Mouse (Mus musculus): Measurements from ENCODE around the gene Ifi203.
"Not testable (repeated sequence)": the region's sequence is repeated elsewhere in the genome, so short reads cannot be mapped to it uniquely, and the experiment has no call there.

Ifi203 gene

DNA sequence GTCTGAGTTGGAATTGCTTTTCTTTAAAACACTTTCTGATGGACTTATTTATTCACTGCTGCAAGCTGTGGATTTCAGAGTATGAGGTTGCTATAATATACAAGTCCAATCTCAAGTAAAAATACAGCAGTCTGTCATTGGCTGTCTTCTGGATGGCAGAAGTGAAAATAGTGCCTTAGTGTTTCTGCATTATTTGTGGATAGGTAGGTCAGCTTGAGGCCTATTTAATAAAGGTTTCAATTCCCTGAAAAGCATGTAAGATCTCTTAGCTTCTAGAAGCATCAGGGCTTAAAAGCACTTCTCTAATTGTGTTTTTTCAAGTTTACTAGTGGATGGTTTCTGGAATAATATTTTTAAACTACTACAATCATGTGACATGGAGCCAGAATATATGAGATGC lies 52.7 kb downstream of the Ifi203 start:
- not testable (repeated sequence) for DNase-seq (ENCODE audit: inconsistent ontology term)

DNA sequence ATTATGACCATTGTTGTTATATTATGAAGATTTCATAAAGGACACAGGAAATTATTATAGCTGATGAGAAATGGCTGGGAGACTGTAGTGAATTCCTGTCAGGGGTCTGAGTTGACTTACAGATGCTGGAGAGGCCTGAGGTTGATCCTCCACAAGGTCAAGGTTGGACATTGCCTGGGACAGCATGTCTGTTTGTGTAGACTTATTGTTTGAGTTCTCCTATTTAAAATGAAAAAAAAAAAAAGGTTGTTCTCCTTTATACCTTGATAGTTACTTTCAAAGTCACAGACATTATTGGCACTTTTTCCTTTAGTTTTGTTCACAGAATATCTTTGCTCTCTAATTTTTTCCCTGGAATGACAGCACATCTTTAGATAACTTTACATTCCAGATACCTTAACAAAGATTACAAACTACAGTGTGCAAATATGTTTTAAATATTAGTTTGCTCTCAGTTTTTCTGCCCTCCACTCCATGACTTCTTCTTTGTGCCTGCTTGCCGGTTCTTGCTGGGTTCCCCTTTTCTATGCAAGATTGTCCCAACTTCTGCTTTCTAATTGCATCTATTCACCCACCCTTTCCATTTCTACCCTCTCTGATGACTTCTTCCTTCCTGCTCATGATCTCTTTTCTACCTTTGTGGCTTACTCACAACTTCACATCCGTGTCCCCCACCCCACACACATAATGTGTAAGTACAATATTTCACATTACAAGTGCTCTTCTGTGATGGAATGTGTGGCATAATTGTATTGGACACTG lies 55.3 kb downstream of the Ifi203 start:
- not testable (repeated sequence) for DNase-seq (ENCODE audit: inconsistent ontology term)

- peak; percentile 54 for DNase-seq (ENCODE audit: inconsistent ontology term)
These were observed 62.3 kb downstream of the Ifi203 start for GRCm38 (mm10) chr1:173880004-173880666.

DNA sequence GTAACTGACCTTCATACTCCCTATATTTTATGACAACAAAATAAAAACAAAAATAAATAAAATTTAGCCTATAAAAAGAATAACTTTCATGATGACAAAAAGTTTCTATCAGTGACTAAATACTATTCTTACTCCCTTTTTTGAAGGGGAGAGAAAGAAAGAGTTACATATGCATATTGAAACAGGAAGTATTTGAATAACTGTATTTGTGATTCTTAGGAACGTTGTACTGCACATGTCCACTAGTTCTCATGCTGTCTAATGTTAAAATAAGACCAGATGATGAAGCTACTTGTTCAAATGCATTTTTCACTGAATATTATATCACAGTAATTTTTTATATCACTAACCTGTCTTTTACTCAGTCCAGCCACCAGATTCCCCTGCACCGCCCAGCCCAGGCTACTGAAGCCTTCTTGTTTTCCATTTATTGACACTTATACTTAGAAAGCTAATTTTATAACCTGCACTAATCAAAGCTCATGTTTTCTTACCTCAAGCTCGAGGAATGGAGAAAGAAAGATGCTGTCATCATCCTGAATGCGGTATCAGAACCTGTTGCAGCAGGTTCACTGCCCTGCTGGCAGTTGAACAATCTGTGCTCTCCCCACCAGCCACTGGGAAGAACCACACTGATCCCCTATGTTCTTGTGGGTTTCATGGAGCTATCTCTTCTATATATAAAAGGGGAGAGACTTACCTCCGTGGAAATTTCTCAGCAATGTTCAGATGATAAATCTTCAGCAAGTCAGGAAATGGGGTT lies 63.1 kb downstream of the Ifi203 start:
- DNase-seq (ENCODE audit: inconsistent ontology term), result not testable (repeated sequence)

DNA sequence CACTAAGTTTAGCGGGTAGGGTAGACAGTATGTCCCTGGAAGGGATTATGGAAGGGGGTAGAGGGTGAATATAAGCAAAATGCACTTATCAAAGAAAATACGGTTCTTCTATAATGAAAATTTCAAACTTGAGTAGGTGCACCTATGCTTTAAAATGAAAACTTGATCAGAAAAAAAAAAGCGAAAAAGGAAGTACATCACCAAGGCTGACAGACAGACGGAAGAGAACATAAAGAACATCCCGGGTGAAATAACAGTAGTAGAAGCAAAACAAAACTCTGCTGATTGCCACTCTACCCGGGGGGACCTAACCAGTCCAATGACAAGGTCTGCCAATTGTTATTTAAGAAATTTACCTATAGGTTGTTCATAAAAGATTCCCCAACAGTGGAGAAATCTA lies 64.2 kb downstream of the Ifi203 start:
- not testable (repeated sequence) for DNase-seq (ENCODE audit: inconsistent ontology term)

- not testable (repeated sequence) for DNase-seq (ENCODE audit: inconsistent ontology term)
These were observed 65.3 kb downstream of the Ifi203 start for GRCm38 (mm10) chr1:173877125-173877524.
